In genomic region chr4:24006257-24006955, GRCm38 (mm10) we compare ENCODE assay signal across 23 mouse cellular contexts.
DNase-seq lines count a peak whose midpoint lies in the region; ATAC-seq and TF ChIP-seq lines count a peak whose summit lies in the region.
"Had no signal": no experiment of that assay in that cellular context is flagged by ENCODE, and none has a peak within 500 bp of the region (broad histone marks: within the 10 kb centered on the region; RNA-seq: fewer than 3 reads in every experiment).

No protein-coding gene starts in this region.

- H3K9ac ChIP-seq in forebrain, embryonic 11.5 days (ENCODE audit: low read length) = no peak overlapping the region
- H3K9ac ChIP-seq in forebrain, postnatal 0 days = no peak overlapping the region
- no peak overlapping the region for H3K9ac ChIP-seq in midbrain, embryonic 14.5 days (replicated peaks; ENCODE audit: low read length)
- no peak overlapping the region for H3K9ac ChIP-seq in liver, embryonic 11.5 days (ENCODE audit: low read depth, low read length)
- H3K9ac ChIP-seq: embryonic facial prominence, embryonic 15.5 days; heart, embryonic 13.5 days; hindbrain, embryonic 15.5 days had no signal

- no peak overlapping the region for H3K4me2 ChIP-seq in forebrain, embryonic 11.5 days (ENCODE audit: low read depth, low read length, severe bottlenecking)
- H3K4me2 ChIP-seq in forebrain, postnatal 0 days (ENCODE audit: low read depth) = no peak overlapping the region
- H3K4me2 ChIP-seq in midbrain, embryonic 14.5 days (ENCODE audit: low read length) = no peak overlapping the region
- no peak overlapping the region for H3K4me2 ChIP-seq in liver, embryonic 11.5 days
- H3K4me2 ChIP-seq: embryonic facial prominence, embryonic 15.5 days; heart, embryonic 13.5 days; hindbrain, embryonic 15.5 days had no signal

- ATAC-seq in forebrain, embryonic 11.5 days (replicated peaks; ENCODE audit: low FRiP score) = peak; percentile 51; the same call in 1 of the 2 replicates
- no peak for ATAC-seq in forebrain, postnatal 0 days
- peak; percentile 48; the same call in 1 of the 2 replicates for ATAC-seq in midbrain, embryonic 14.5 days (ENCODE audit: low FRiP score, low TSS enrichment)
- ATAC-seq in liver, embryonic 11.5 days (replicated peaks; ENCODE audit: low FRiP score) = no peak
- ATAC-seq: CD4-positive, CD25-positive, alpha-beta regulatory T cell, adult 4 months had no signal

- no peak overlapping the region for H3K4me3 ChIP-seq in forebrain, embryonic 11.5 days (ENCODE audit: low read depth, low read length)
- no peak overlapping the region for H3K4me3 ChIP-seq in forebrain, postnatal 0 days (ENCODE audit: low read depth, low read length)
- no peak overlapping the region for H3K4me3 ChIP-seq in midbrain, embryonic 14.5 days (replicated peaks; ENCODE audit: low read depth, low read length)
- no peak overlapping the region for H3K4me3 ChIP-seq in liver, embryonic 11.5 days (ENCODE audit: low read depth, low read length)
- H3K4me3 ChIP-seq: embryonic facial prominence, embryonic 15.5 days; erythroblast, embryonic 14.5 days; heart, embryonic 13.5 days; hindbrain, embryonic 15.5 days had no signal

- DNase-seq in forebrain, embryonic 11.5 days (ENCODE audit: low spot score) = no peak
- DNase-seq in forebrain, postnatal 0 days = no peak
- peak; percentile 12 for DNase-seq in retina, postnatal 1 day
- no peak for DNase-seq in retina, embryonic 14.5 days (ENCODE audit: low spot score)
- peak; percentile 22 for DNase-seq in midbrain, embryonic 14.5 days
- no peak for DNase-seq in right cerebral cortex, postnatal 25 days
- no peak for DNase-seq in liver, embryonic 11.5 days (ENCODE audit: low spot score)
- DNase-seq: adrenal gland, adult 8-10 months; adrenal gland, postnatal 36 days; B cell, adult 2 months; cerebellum, adult 11 months; cerebellum, adult 8-10 months; cerebellum, postnatal 14 days; embryo, embryonic 11 days; gastrocnemius, postnatal 36 days; heart, adult 11 months; heart, postnatal 36 days had no signal

- WGBS in forebrain, embryonic 11.5 days = 16% methylated on average over 2 of the region's 2 CpGs
- WGBS in forebrain, postnatal 0 days = 11% methylated on average over 2 of the region's 2 CpGs
- WGBS in midbrain, embryonic 14.5 days = 4% methylated on average over 2 of the region's 2 CpGs
- WGBS in liver, embryonic 11.5 days = 44% methylated on average over 2 of the region's 2 CpGs

- H3K27ac ChIP-seq in forebrain, embryonic 11.5 days (ENCODE audit: low read depth, low read length) = no peak overlapping the region
- H3K27ac ChIP-seq in forebrain, postnatal 0 days (ENCODE audit: low read depth, low read length) = no peak overlapping the region
- H3K27ac ChIP-seq in midbrain, embryonic 14.5 days (replicated peaks; ENCODE audit: low read depth, low read length) = no peak overlapping the region
- H3K27ac ChIP-seq in liver, embryonic 11.5 days (ENCODE audit: low read depth, low read length) = no peak overlapping the region
- H3K27ac ChIP-seq: embryonic facial prominence, embryonic 15.5 days; heart, embryonic 13.5 days; hindbrain, embryonic 15.5 days had no signal

- 0 out of 2 replicates have a peak, but pooled peaks cover 1% of the 10 kb centered on the region for H3K4me1 ChIP-seq in forebrain, embryonic 11.5 days (replicated peaks; ENCODE audit: control insufficient read depth, insufficient read depth, low read length)
- H3K4me1 ChIP-seq in forebrain, postnatal 0 days (ENCODE audit: insufficient read depth) = no peaks in the 10 kb centered on the region
- no peaks in the 10 kb centered on the region for H3K4me1 ChIP-seq in midbrain, embryonic 14.5 days (ENCODE audit: control insufficient read depth, insufficient read depth, low read length)
- no peaks in the 10 kb centered on the region for H3K4me1 ChIP-seq in liver, embryonic 11.5 days (replicated peaks; ENCODE audit: control insufficient read depth, insufficient read depth, low read length)
- H3K4me1 ChIP-seq: embryonic facial prominence, embryonic 15.5 days; heart, embryonic 13.5 days; hindbrain, embryonic 15.5 days had no signal

- H3K36me3 ChIP-seq in forebrain, embryonic 11.5 days (ENCODE audit: control insufficient read depth, insufficient read depth, low read length) = no peaks in the 10 kb centered on the region
- H3K36me3 ChIP-seq in forebrain, postnatal 0 days (ENCODE audit: insufficient read depth) = no peaks in the 10 kb centered on the region
- no peaks in the 10 kb centered on the region for H3K36me3 ChIP-seq in midbrain, embryonic 14.5 days (ENCODE audit: control insufficient read depth, insufficient read depth, low read length)
- H3K36me3 ChIP-seq in liver, embryonic 11.5 days (ENCODE audit: control insufficient read depth, insufficient read depth, low read length) = no peaks in the 10 kb centered on the region
- H3K36me3 ChIP-seq: embryonic facial prominence, embryonic 15.5 days; G1E; heart, embryonic 13.5 days; hindbrain, embryonic 15.5 days had no signal

- TF ChIP-seq CTCF in forebrain, postnatal 0 days (IDR thresholded peaks at IDR 0.05; ENCODE audit: low read depth) = no peak

- H3K27me3 ChIP-seq in forebrain, embryonic 11.5 days (ENCODE audit: control insufficient read depth, insufficient read depth, low read length) = no peaks in the 10 kb centered on the region
- H3K27me3 ChIP-seq in forebrain, postnatal 0 days (ENCODE audit: insufficient read depth, low read length) = no peaks in the 10 kb centered on the region
- no peaks in the 10 kb centered on the region for H3K27me3 ChIP-seq in midbrain, embryonic 14.5 days (ENCODE audit: control insufficient read depth, insufficient read depth, low read length)
- no peaks in the 10 kb centered on the region for H3K27me3 ChIP-seq in liver, embryonic 11.5 days (replicated peaks; ENCODE audit: control insufficient read depth, insufficient read depth, low read length)
- H3K27me3 ChIP-seq: embryonic facial prominence, embryonic 15.5 days; heart, embryonic 13.5 days; hindbrain, embryonic 15.5 days had no signal

- H3K9me3 ChIP-seq in forebrain, embryonic 11.5 days (ENCODE audit: control insufficient read depth, low read length) = no peaks in the 10 kb centered on the region
- no peaks in the 10 kb centered on the region for H3K9me3 ChIP-seq in forebrain, postnatal 0 days (ENCODE audit: low read length)
- no peaks in the 10 kb centered on the region for H3K9me3 ChIP-seq in midbrain, embryonic 14.5 days (ENCODE audit: control insufficient read depth, low read length)
- no peaks in the 10 kb centered on the region for H3K9me3 ChIP-seq in liver, embryonic 11.5 days (ENCODE audit: control insufficient read depth, low read length)
- H3K9me3 ChIP-seq: embryonic facial prominence, embryonic 15.5 days; G1E; heart, embryonic 13.5 days; hindbrain, embryonic 15.5 days had no signal

Comparison
In these comparisons a context has a peak if more than half of its experiments do, and no peak if none do; other contexts are left out.
1. ATAC-seq: peak in forebrain, embryonic 11.5 days (single experiment) and midbrain, embryonic 14.5 days (single experiment); none in forebrain, postnatal 0 days (single experiment) and liver, embryonic 11.5 days (single experiment).
2. DNase-seq: peak in retina, postnatal 1 day (single experiment) and midbrain, embryonic 14.5 days (single experiment); none in forebrain, embryonic 11.5 days (single experiment), forebrain, postnatal 0 days (single experiment), retina, embryonic 14.5 days (single experiment), right cerebral cortex, postnatal 25 days (single experiment) and liver, embryonic 11.5 days (single experiment).